Mouse (Mus musculus) small intestine, adult 2 months (tissue): Measurements from ENCODE around the gene Arpc2.

Experiments
- CTCF ChIP-seq: fragments of 200-500 bp; IDR thresholded peaks from 2 replicates; pipeline ENCODE4 v1.5.1; 2012; ENCODE audit warnings: low read depth, mild to moderate bottlenecking, control low read depth, inconsistent platforms, low read length, moderate library complexity, mixed read lengths; ENCODE audit not compliant: insufficient replicate concordance, insufficient read length; ENCODE audit errors: extremely low read depth
- POLR2A ChIP-seq: fragments of 200-500 bp; IDR thresholded peaks from 2 replicates; pipeline ENCODE4 v1.6.1; 2012; ENCODE audit warnings: low read depth, mild to moderate bottlenecking, control low read depth, inconsistent platforms, low read length, moderate library complexity

GRCm38 (mm10) chr1:74305522-74305921 is 69.6 kb downstream of the Arpc2 start, which contains the start of gene Tmbim1:
- TF ChIP-seq CTCF (no peak), POLR2A (no peak)
